In the genomic region with DNA sequence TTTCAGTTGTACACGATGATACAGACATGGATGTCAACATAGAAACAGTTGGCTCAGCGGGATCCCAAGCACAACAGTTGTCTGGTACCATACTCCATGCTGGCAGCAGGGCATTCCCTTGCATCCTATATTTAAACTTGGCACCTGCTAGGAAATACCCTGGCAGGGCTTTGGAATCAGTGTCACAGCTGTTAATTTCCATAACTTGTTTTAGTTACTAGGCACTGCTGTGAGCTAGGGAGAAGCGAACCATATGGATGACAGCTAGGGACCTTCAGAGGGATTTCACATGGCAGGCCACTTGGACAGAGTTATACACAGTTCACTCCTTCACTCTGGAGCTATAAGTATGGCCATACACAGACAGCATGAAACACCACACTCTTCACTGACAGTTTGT, we compare ENCODE assay signal across 9 mouse cellular contexts.
A peak's percentile ranks its signal among the peaks of the same experiment; 100 is the strongest.
DNase-seq lines count a peak whose midpoint lies in the region; ATAC-seq and TF ChIP-seq lines count a peak whose summit lies in the region.
"Had no signal": no experiment of that assay in that cellular context is flagged by ENCODE, and none has a peak within 500 bp of the region (broad histone marks: within the 10 kb centered on the region; RNA-seq: fewer than 3 reads in every experiment).

No protein-coding gene starts in this region.

- TF ChIP-seq POLR2A in lung, adult 2 months (IDR thresholded peaks at IDR 0.05; ENCODE audit: borderline replicate concordance, extremely low read depth, low read depth, low read length), result no peak

- no peak overlapping the region for H3K27ac ChIP-seq in embryonic facial prominence, embryonic 14.5 days (replicated peaks; ENCODE audit: low read depth, low read length)
- no peak overlapping the region for H3K27ac ChIP-seq in embryonic facial prominence, embryonic 10.5 days (replicated peaks)
- no peak overlapping the region for H3K27ac ChIP-seq in lung, embryonic 14.5 days (ENCODE audit: low read depth)
- no peak overlapping the region for H3K27ac ChIP-seq in hindbrain, postnatal 0 days

- DNase-seq in embryonic facial prominence, embryonic 14.5 days (ENCODE audit: low spot score), result peak; percentile 72
- DNase-seq in embryonic facial prominence, embryonic 10.5 days (ENCODE audit: low spot score), result no peak
- peak; percentile 81 for DNase-seq in lung, embryonic 14.5 days
- no peak for DNase-seq in lung, adult 2 months
- peak; percentile 62 for DNase-seq in hindbrain, postnatal 0 days (ENCODE audit: low spot score)
- DNase-seq in right cerebral cortex, postnatal 10 days (ENCODE audit: low spot score in 2 of 2), result peak; percentile 60 to 87
- DNase-seq in adrenal gland, postnatal 4 days (ENCODE audit: low spot score in 2 of 2), result no peak
- DNase-seq in urinary bladder, postnatal 36 days (ENCODE audit: low spot score in 2 of 2), result no peak
- DNase-seq: midbrain, embryonic 14.5 days had no signal

- WGBS in embryonic facial prominence, embryonic 14.5 days, result 83% methylated on average over 3 of the region's 3 CpGs
- 90% methylated on average over 3 of the region's 3 CpGs for WGBS in embryonic facial prominence, embryonic 10.5 days
- 66% methylated on average over 3 of the region's 3 CpGs for WGBS in lung, embryonic 14.5 days
- WGBS in lung, adult 2 months, result 86% methylated on average over 3 of the region's 3 CpGs
- WGBS in hindbrain, postnatal 0 days, result 45% methylated on average over 3 of the region's 3 CpGs

- no peaks in the 10 kb centered on the region for H3K4me1 ChIP-seq in embryonic facial prominence, embryonic 14.5 days (ENCODE audit: control insufficient read depth, insufficient read depth, low read length)
- no peaks in the 10 kb centered on the region for H3K4me1 ChIP-seq in embryonic facial prominence, embryonic 10.5 days
- H3K4me1 ChIP-seq in lung, embryonic 14.5 days (ENCODE audit: insufficient read depth), result peaks cover 4% of the 10 kb centered on the region; the same call in 1 of the 2 replicates
- no peaks in the 10 kb centered on the region for H3K4me1 ChIP-seq in lung, adult 2 months (ENCODE audit: control insufficient read depth, insufficient read depth, low read length)
- no peaks in the 10 kb centered on the region for H3K4me1 ChIP-seq in hindbrain, postnatal 0 days (ENCODE audit: insufficient read depth, low read length)

- H3K36me3 ChIP-seq in embryonic facial prominence, embryonic 14.5 days (ENCODE audit: control insufficient read depth, insufficient read depth, low read length), result no peaks in the 10 kb centered on the region
- no peaks in the 10 kb centered on the region for H3K36me3 ChIP-seq in embryonic facial prominence, embryonic 10.5 days (replicated peaks)
- H3K36me3 ChIP-seq in lung, embryonic 14.5 days (ENCODE audit: insufficient read depth), result no peaks in the 10 kb centered on the region
- no peaks in the 10 kb centered on the region for H3K36me3 ChIP-seq in hindbrain, postnatal 0 days (ENCODE audit: insufficient read depth, low read length)

- no peak for TF ChIP-seq CTCF in lung, embryonic 14.5 days (IDR thresholded peaks at IDR 0.05; ENCODE audit: low read depth)
- no peak for TF ChIP-seq CTCF in lung, adult 2 months (IDR thresholded peaks at IDR 0.05; ENCODE audit: insufficient read depth, low read length)
- no peak for TF ChIP-seq CTCF in hindbrain, postnatal 0 days (IDR thresholded peaks at IDR 0.05; ENCODE audit: low read depth)

- H3K27me3 ChIP-seq in embryonic facial prominence, embryonic 14.5 days (replicated peaks; ENCODE audit: control insufficient read depth, insufficient read depth, low read length), result no peaks in the 10 kb centered on the region
- H3K27me3 ChIP-seq in embryonic facial prominence, embryonic 10.5 days (replicated peaks; ENCODE audit: low read depth, poor library complexity, severe bottlenecking), result no peaks in the 10 kb centered on the region
- H3K27me3 ChIP-seq in lung, embryonic 14.5 days (ENCODE audit: insufficient read depth, low read length), result no peaks in the 10 kb centered on the region
- H3K27me3 ChIP-seq in hindbrain, postnatal 0 days (ENCODE audit: insufficient read depth, low read length), result no peaks in the 10 kb centered on the region

- ATAC-seq in embryonic facial prominence, embryonic 14.5 days (ENCODE audit: low read depth), result peak; percentile 85
- peak; percentile 99 for ATAC-seq in lung, embryonic 14.5 days (ENCODE audit: insufficient read depth)
- ATAC-seq in hindbrain, postnatal 0 days, result peak; percentile 88

- no peak overlapping the region for H3K9ac ChIP-seq in embryonic facial prominence, embryonic 14.5 days (ENCODE audit: low read depth, low read length)
- H3K9ac ChIP-seq in lung, embryonic 14.5 days, result no peak overlapping the region
- H3K9ac ChIP-seq in hindbrain, postnatal 0 days (replicated peaks; ENCODE audit: low read length), result no peak overlapping the region

- no peak overlapping the region for H3K4me3 ChIP-seq in embryonic facial prominence, embryonic 14.5 days (ENCODE audit: low read depth, low read length)
- H3K4me3 ChIP-seq in embryonic facial prominence, embryonic 10.5 days, result no peak overlapping the region
- no peak overlapping the region for H3K4me3 ChIP-seq in lung, embryonic 14.5 days (ENCODE audit: low read depth, low read length)
- H3K4me3 ChIP-seq in lung, adult 2 months (replicated peaks; ENCODE audit: extremely low read depth, low read depth, low read length), result no peak overlapping the region
- H3K4me3 ChIP-seq in hindbrain, postnatal 0 days (ENCODE audit: low read length), result no peak overlapping the region

- H3K4me2 ChIP-seq in embryonic facial prominence, embryonic 14.5 days (ENCODE audit: low read depth, low read length), result no peak overlapping the region
- H3K4me2 ChIP-seq in lung, embryonic 14.5 days, result no peak overlapping the region
- no peak overlapping the region for H3K4me2 ChIP-seq in hindbrain, postnatal 0 days (ENCODE audit: low read depth, low read length)

- no peaks in the 10 kb centered on the region for H3K9me3 ChIP-seq in embryonic facial prominence, embryonic 14.5 days (ENCODE audit: control insufficient read depth, low read length)
- H3K9me3 ChIP-seq in embryonic facial prominence, embryonic 10.5 days, result no peaks in the 10 kb centered on the region
- H3K9me3 ChIP-seq in lung, embryonic 14.5 days (ENCODE audit: low read depth, low read length), result no peaks in the 10 kb centered on the region
- no peaks in the 10 kb centered on the region for H3K9me3 ChIP-seq in hindbrain, postnatal 0 days (ENCODE audit: low read length)

Comparison
In these comparisons a context has a peak if more than half of its experiments do, and no peak if none do; other contexts are left out.
1. DNase-seq: peak in embryonic facial prominence, embryonic 14.5 days (single experiment), lung, embryonic 14.5 days (single experiment), hindbrain, postnatal 0 days (single experiment) and right cerebral cortex, postnatal 10 days (2 of 2); none in embryonic facial prominence, embryonic 10.5 days (single experiment), lung, adult 2 months (single experiment), adrenal gland, postnatal 4 days (0 of 2) and urinary bladder, postnatal 36 days (0 of 2).
2. Peak in every context shown above with its lines, with median percentiles within 50 percentile points of each other: ATAC-seq.